Mouse (Mus musculus) limb, embryonic 11.5 days (tissue): ENCODE measurements around the gene Olfr295. TPM values are rescaled to one million over a fixed set of nuclear protein-coding genes. Genes with fewer than 3 reads are reported as not detected.

Experiments
- ATAC-seq: fragments of 200-750 bp; cut with Nextera tagmentation; 2 replicates; pipeline ENCODE4 v1.8.0; 2017; ENCODE audit warnings: low read depth; ENCODE audit not compliant: insufficient number of reproducible peaks, low FRiP score, low TSS enrichment
- DNase-seq: peaks from one replicate; pipeline ENCODE4 v3.0.0-alpha.2; 2015; ENCODE audit warnings: low spot score
- H3K27ac ChIP-seq: fragments of 300-500 bp; sonication (generic); replicated peaks from 2 replicates; pipeline ENCODE4 v1.5.1; 2014; ENCODE audit warnings: low read depth, mild to moderate bottlenecking, low read length
- H3K27me3 ChIP-seq: fragments of 300-500 bp; sonication (generic); 2 replicates; pipeline ENCODE4 v1.6.1; 2014; ENCODE audit warnings: mild to moderate bottlenecking, low read length, mixed read lengths; ENCODE audit not compliant: control insufficient read depth, insufficient read depth
- H3K36me3 ChIP-seq: fragments of 300-500 bp; sonication (generic); 2 replicates; pipeline ENCODE4 v1.6.1; 2014; ENCODE audit warnings: mild to moderate bottlenecking, low read length, moderate library complexity, mixed read lengths; ENCODE audit not compliant: control insufficient read depth, insufficient read depth
- H3K4me1 ChIP-seq: fragments of 300-500 bp; sonication (generic); 2 replicates; pipeline ENCODE4 v1.6.1; 2014; ENCODE audit warnings: low read length, mixed read lengths; ENCODE audit not compliant: control insufficient read depth, insufficient read depth
- H3K4me2 ChIP-seq: fragments of 300-500 bp; sonication (generic); 2 replicates; pipeline ENCODE4 v1.6.1; 2014; ENCODE audit warnings: low read depth, mild to moderate bottlenecking, moderate library complexity; ENCODE audit not compliant: severe bottlenecking
- H3K4me3 ChIP-seq: fragments of 300-500 bp; sonication (generic); 2 replicates; pipeline ENCODE4 v1.5.1; 2014; ENCODE audit warnings: low read depth, low read length
- H3K9ac ChIP-seq: fragments of 300-500 bp; sonication (generic); 2 replicates; pipeline ENCODE4 v1.6.1; 2014; ENCODE audit warnings: mild to moderate bottlenecking, low read length
- H3K9me3 ChIP-seq: fragments of 300-500 bp; sonication (generic); 2 replicates; pipeline ENCODE4 v1.6.1; 2016; ENCODE audit warnings: low read length; ENCODE audit not compliant: control insufficient read depth
- WGBS: fragments of 180-500 bp; shearing (Covaris S2); extraction: QIAGEN DNeasy Blood & Tissue Kit; methylation state at CpG from one replicate; pipeline ENCODE4 v1.1.7; 2014; 5-methylcytosine and 5-hydroxymethylcytosine counted together
- polyA plus RNA-seq: library from polyadenylated mRNA; unstranded; fragments of >200 nt; fragmentation: Nextera tagmentation; extraction: Ambion mirVana; gene quantifications from 2 replicates; pipeline ENCODE4 v1.2.1, GENCODE M21; 2014

Olfr295 gene
- polyA plus RNA-seq, result not detected in 2 replicates

GRCm38 (mm10) chr7:86583562-86583961 lies at the start of gene Olfr295:
Gene Olfr295, plus strand, starts transcription at chr7:86583862.
- DNase-seq (no peak), ATAC-seq (no peak)
- Histone ChIP-seq H3K27me3 (no peaks in the 10 kb centered on the region), H3K4me1 (no peaks in the 10 kb centered on the region), H3K4me2 (no peak within 1 kb of the TSS), H3K36me3 (no peaks in the 10 kb centered on the region), H3K9ac (no peak within 1 kb of the TSS), H3K27ac (no peak within 1 kb of the TSS), H3K9me3 (no peaks in the 10 kb centered on the region), H3K4me3 (no peak within 1 kb of the TSS)
- 84% methylated on average over 2 of the region's 2 CpGs for WGBS

GRCm38 (mm10) chr7:86616543-86616942 lies 32.9 kb downstream of the Olfr295 start, which contains the start of gene Olfr294:
Gene Olfr294, minus strand, starts transcription at chr7:86616643.
- no peak within 1 kb of the TSS for H3K27ac ChIP-seq
- no peaks in the 10 kb centered on the region for H3K4me1 ChIP-seq
- no peak within 1 kb of the TSS for H3K9ac ChIP-seq
- WGBS, result 60% methylated on average over 2 of the region's 2 CpGs
- H3K4me2 ChIP-seq, result no peak within 1 kb of the TSS
- H3K36me3 ChIP-seq, result no peaks in the 10 kb centered on the region
- ATAC-seq, result no peak
- H3K9me3 ChIP-seq, result no peaks in the 10 kb centered on the region
- DNase-seq, result no peak
- no peaks in the 10 kb centered on the region for H3K27me3 ChIP-seq
- H3K4me3 ChIP-seq, result no peak within 1 kb of the TSS

Other genes starting within 250 kb of the Olfr295 start
- gene Olfr307, start 246.3 kb upstream of the Olfr295 start, polyA plus RNA-seq, result not detected in 2 replicates
- not detected in 2 replicates for gene Olfr305, start 216.9 kb upstream of the Olfr295 start, polyA plus RNA-seq
- gene Olfr304, start 197.2 kb upstream of the Olfr295 start, polyA plus RNA-seq, result not detected in 2 replicates
- not detected in 2 replicates for gene Olfr303, start 186.1 kb upstream of the Olfr295 start, polyA plus RNA-seq
- not detected in 2 replicates for gene Olfr301, start 180.0 kb upstream of the Olfr295 start, polyA plus RNA-seq
- gene Olfr299, start 123.9 kb upstream of the Olfr295 start, polyA plus RNA-seq, result not detected in 2 replicates
- gene Olfr298, start 91.4 kb upstream of the Olfr295 start, polyA plus RNA-seq, result not detected in 2 replicates
- gene Olfr297, start 63.9 kb upstream of the Olfr295 start, polyA plus RNA-seq, result not detected in 2 replicates
- not detected in 2 replicates for gene Olfr294, start 32.8 kb downstream of the Olfr295 start, polyA plus RNA-seq
- not detected in 2 replicates for gene Olfr293, start 65.2 kb downstream of the Olfr295 start, polyA plus RNA-seq
- not detected in 2 replicates for gene Olfr292, start 104.5 kb downstream of the Olfr295 start, polyA plus RNA-seq
- 0.06 TPM in 1 of 2 replicates, not detected in the other for gene Folh1, start 192.1 kb downstream of the Olfr295 start, polyA plus RNA-seq
- gene Vmn2r77, start 211.2 kb downstream of the Olfr295 start, polyA plus RNA-seq, result not detected in 2 replicates